Mouse (Mus musculus): ENCODE data around the gene Ttc30b.

DNA sequence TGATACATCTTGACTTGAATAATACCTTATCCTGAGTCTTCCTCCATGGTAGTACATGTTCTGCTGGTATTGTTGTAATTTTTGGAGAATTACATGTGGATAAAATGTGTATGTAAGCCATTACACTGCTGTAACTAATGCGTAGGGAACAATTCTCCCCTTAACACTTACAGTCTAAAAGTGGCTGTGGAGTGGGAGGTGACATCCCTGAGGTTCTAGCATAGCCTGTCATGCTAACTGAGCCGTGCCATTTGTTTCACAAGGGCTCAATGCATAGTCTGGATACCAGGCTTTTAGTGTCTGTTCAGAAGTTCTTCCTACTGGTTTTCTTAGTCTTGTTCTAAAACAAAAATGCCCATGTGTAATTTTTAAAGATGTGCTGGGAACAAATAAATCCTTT lies 7.4 kb downstream of the Ttc30b start:
- no peak for TF ChIP-seq CTCF (IDR thresholded peaks at IDR 0.05; ENCODE audit: low read depth, low read length)
- TF ChIP-seq POLR2A (IDR thresholded peaks at IDR 0.05; ENCODE audit: extremely low read depth, insufficient read depth, low read length): no peak
